Mouse (Mus musculus) megakaryocyte, embryonic 14.5 days (primary cell): ENCODE measurements around the gene Dap. TPM values are rescaled to one million over a fixed set of nuclear protein-coding genes. Genes with fewer than 3 reads are reported as not detected.
A peak's percentile ranks its signal among the peaks of the same experiment; 100 is the strongest.

ENCODE experiments used
- H3K27me3 ChIP-seq: replicated peaks from 2 replicates; pipeline ENCODE3; 2012; ENCODE audit warnings: inconsistent platforms
- H3K36me3 ChIP-seq: replicated peaks from 2 replicates; pipeline ENCODE3; 2012; ENCODE audit warnings: low read length, inconsistent platforms, mixed read lengths
- H3K4me1 ChIP-seq: 2 replicates; pipeline ENCODE4 v1.6.1; 2012; ENCODE audit warnings: inconsistent platforms
- H3K4me3 ChIP-seq: replicated peaks from 2 replicates; pipeline ENCODE3; 2012; ENCODE audit warnings: moderate library complexity, mild to moderate bottlenecking, inconsistent platforms
- H3K9me3 ChIP-seq: 2 replicates; pipeline ENCODE4 v1.6.1; 2012; ENCODE audit warnings: inconsistent platforms
- FLI1 ChIP-seq: IDR thresholded peaks from 2 replicates; pipeline ENCODE4 v1.6.1; 2012; ENCODE audit warnings: low read length, inconsistent platforms, mixed read lengths
- GATA1 ChIP-seq: IDR thresholded peaks from 3 replicates; pipeline ENCODE4 v1.6.1; 2012; ENCODE audit warnings: mixed read lengths, low read length, inconsistent platforms, borderline replicate concordance
- polyA plus RNA-seq: library from polyadenylated mRNA; stranded (reverse); fragments of >175 nt; gene quantifications from 2 replicates; pipeline ENCODE4 v1.2.3, GENCODE M21; 2012; ENCODE audit warnings: low replicate concordance; ENCODE audit not compliant: insufficient read depth

Gene Dap
- polyA plus RNA-seq, 1 experiment: 178 TPM

- peaks cover 81% of the 10 kb centered on the region for H3K4me1 ChIP-seq
- TF ChIP-seq FLI1 (no peak), GATA1 (no peak)
- no peaks in the 10 kb centered on the region for H3K9me3 ChIP-seq
- peaks cover 99% of the 10 kb centered on the region for H3K36me3 ChIP-seq
- H3K27me3 ChIP-seq: no peaks in the 10 kb centered on the region
- no peak overlapping the region for H3K4me3 ChIP-seq
Measured at GRCm38 (mm10) chr15:31236549-31236907, 12.4 kb downstream of the Dap start.

GRCm38 (mm10) chr15:31237368-31237767 is 13.3 kb downstream of the Dap start:
- Histone ChIP-seq H3K9me3 (no peaks in the 10 kb centered on the region), H3K4me1 (peaks cover 73% of the 10 kb centered on the region), H3K27me3 (no peaks in the 10 kb centered on the region), H3K4me3 (no peak overlapping the region), H3K36me3 (peaks cover 100% of the 10 kb centered on the region)
- TF ChIP-seq FLI1 (no peak), GATA1 (no peak)

- no peaks in the 10 kb centered on the region for H3K9me3 ChIP-seq
- H3K36me3 ChIP-seq: peaks cover 100% of the 10 kb centered on the region
- peaks cover 68% of the 10 kb centered on the region for H3K4me1 ChIP-seq
- TF ChIP-seq GATA1 (no peak), FLI1 (no peak)
- no peak overlapping the region for H3K4me3 ChIP-seq
- no peaks in the 10 kb centered on the region for H3K27me3 ChIP-seq
Measured at GRCm38 (mm10) chr15:31237898-31238297, 13.8 kb downstream of the Dap start.

GRCm38 (mm10) chr15:31238611-31239010 is 14.5 kb downstream of the Dap start:
- TF ChIP-seq GATA1 (no peak), FLI1 (no peak)
- H3K36me3 ChIP-seq: peaks cover 100% of the 10 kb centered on the region
- H3K4me3 ChIP-seq: no peak overlapping the region
- peaks cover 64% of the 10 kb centered on the region for H3K4me1 ChIP-seq
- no peaks in the 10 kb centered on the region for H3K27me3 ChIP-seq
- H3K9me3 ChIP-seq: no peaks in the 10 kb centered on the region

GRCm38 (mm10) chr15:31239713-31240112 is 15.6 kb downstream of the Dap start:
- peak overlapping the region; percentile 69 for H3K4me3 ChIP-seq
- peaks cover 100% of the 10 kb centered on the region for H3K36me3 ChIP-seq

GRCm38 (mm10) chr15:31240181-31240580 is 16.1 kb downstream of the Dap start:
- H3K9me3 ChIP-seq: no peaks in the 10 kb centered on the region
- peaks cover 100% of the 10 kb centered on the region for H3K36me3 ChIP-seq
- no peak for TF ChIP-seq GATA1
- TF ChIP-seq FLI1: no peak
- H3K4me1 ChIP-seq: peaks cover 58% of the 10 kb centered on the region
- H3K4me3 ChIP-seq: no peak overlapping the region
- no peaks in the 10 kb centered on the region for H3K27me3 ChIP-seq

More at GRCm38 (mm10) chr15:31239713-31240112, 15.6 kb downstream of the Dap start:
- Histone ChIP-seq H3K27me3 (no peaks in the 10 kb centered on the region), H3K4me1 (peaks cover 63% of the 10 kb centered on the region), H3K9me3 (no peaks in the 10 kb centered on the region)
- TF ChIP-seq FLI1 (no peak), GATA1 (no peak)

GRCm38 (mm10) chr15:31243260-31243659 is 19.1 kb downstream of the Dap start:
- Histone ChIP-seq H3K36me3 (peaks cover 100% of the 10 kb centered on the region), H3K9me3 (no peaks in the 10 kb centered on the region), H3K4me1 (peaks cover 49% of the 10 kb centered on the region), H3K4me3 (no peak overlapping the region), H3K27me3 (no peaks in the 10 kb centered on the region)
- TF ChIP-seq FLI1 (no peak), GATA1 (no peak)

- no peaks in the 10 kb centered on the region for H3K27me3 ChIP-seq
- no peaks in the 10 kb centered on the region for H3K9me3 ChIP-seq
- no peak for TF ChIP-seq FLI1
- TF ChIP-seq GATA1: no peak
- peaks cover 100% of the 10 kb centered on the region for H3K36me3 ChIP-seq
- H3K4me1 ChIP-seq: peaks cover 55% of the 10 kb centered on the region
- no peak overlapping the region for H3K4me3 ChIP-seq
Measured at GRCm38 (mm10) chr15:31244696-31245445, 20.8 kb downstream of the Dap start.

GRCm38 (mm10) chr15:31245934-31246333 is 21.8 kb downstream of the Dap start:
- no peak overlapping the region for H3K4me3 ChIP-seq
- H3K36me3 ChIP-seq: peaks cover 99% of the 10 kb centered on the region
- peaks cover 61% of the 10 kb centered on the region for H3K4me1 ChIP-seq
- TF ChIP-seq GATA1: no peak
- no peak for TF ChIP-seq FLI1
- no peaks in the 10 kb centered on the region for H3K27me3 ChIP-seq
- no peaks in the 10 kb centered on the region for H3K9me3 ChIP-seq

GRCm38 (mm10) chr15:31247035-31247434 is 22.9 kb downstream of the Dap start:
- TF ChIP-seq GATA1 (no peak), FLI1 (no peak)
- no peak overlapping the region for H3K4me3 ChIP-seq
- peaks cover 69% of the 10 kb centered on the region for H3K4me1 ChIP-seq
- H3K36me3 ChIP-seq: peaks cover 95% of the 10 kb centered on the region
- no peaks in the 10 kb centered on the region for H3K9me3 ChIP-seq
- no peaks in the 10 kb centered on the region for H3K27me3 ChIP-seq

GRCm38 (mm10) chr15:31248882-31249281 is 24.8 kb downstream of the Dap start:
- H3K36me3 ChIP-seq: peaks cover 95% of the 10 kb centered on the region
- peaks cover 81% of the 10 kb centered on the region for H3K4me1 ChIP-seq
- peak overlapping the region; percentile 71 for H3K4me3 ChIP-seq
- H3K27me3 ChIP-seq: no peaks in the 10 kb centered on the region
- TF ChIP-seq FLI1 (no peak), GATA1 (no peak)
- H3K9me3 ChIP-seq: no peaks in the 10 kb centered on the region
